Mouse (Mus musculus) activated CD4-positive, CD25-positive, alpha-beta regulatory T cell (primary cell): ENCODE data around the gene Camsap1. TPM values are rescaled to one million over a fixed set of nuclear protein-coding genes. Genes with fewer than 3 reads are reported as not detected.

Experiments
- polyA plus RNA-seq, 2 experiments: library from polyadenylated mRNA; unstranded; fragments of 100-300 nt; shearing (Covaris generic); gene quantifications; one replicate each; pipeline ENCODE4 v1.2.1; 2017

Camsap1 gene
- polyA plus RNA-seq = 10 to 100 TPM; 11.3 to 26.3 TPM

DNA sequence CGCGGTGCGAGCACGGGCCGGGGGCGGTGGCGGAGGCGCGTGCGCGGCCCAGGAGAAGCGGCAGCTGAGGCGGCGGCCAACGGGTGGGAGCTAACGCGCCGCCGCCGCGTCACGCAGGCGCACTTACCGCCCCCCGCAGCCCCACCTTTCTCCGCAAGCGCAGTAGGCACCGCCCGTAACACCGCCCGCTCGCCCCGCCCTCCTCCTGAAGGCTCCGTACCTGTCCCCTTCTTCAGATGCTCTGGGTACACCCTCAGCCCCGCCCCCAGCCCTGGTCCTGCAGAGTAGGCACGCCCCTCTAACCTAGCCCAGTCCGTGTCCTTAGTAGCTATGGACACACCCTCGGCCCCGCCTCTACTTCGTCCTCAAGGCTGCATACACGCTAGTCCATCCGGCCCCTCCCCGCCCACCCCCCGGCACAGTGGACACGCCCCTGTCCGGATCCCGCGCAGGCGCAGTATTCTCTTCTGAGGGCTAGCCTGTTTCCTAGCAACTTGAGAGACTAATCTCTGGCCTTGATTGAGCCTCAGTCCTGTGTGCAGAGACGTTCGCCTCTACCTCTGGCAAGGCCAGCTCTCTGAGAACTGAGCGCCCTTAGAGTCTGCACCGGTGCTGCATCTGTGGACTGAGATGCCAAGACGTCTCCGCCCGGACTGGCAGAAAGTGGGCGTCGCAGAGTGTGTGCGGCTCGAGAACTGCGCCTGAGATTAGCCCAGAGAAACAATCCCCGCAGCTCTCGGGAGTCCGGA lies at the start of gene Camsap1:
Camsap1 (minus strand) TSS at position 124 of the 749 bp plus-strand sequence.

DNA sequence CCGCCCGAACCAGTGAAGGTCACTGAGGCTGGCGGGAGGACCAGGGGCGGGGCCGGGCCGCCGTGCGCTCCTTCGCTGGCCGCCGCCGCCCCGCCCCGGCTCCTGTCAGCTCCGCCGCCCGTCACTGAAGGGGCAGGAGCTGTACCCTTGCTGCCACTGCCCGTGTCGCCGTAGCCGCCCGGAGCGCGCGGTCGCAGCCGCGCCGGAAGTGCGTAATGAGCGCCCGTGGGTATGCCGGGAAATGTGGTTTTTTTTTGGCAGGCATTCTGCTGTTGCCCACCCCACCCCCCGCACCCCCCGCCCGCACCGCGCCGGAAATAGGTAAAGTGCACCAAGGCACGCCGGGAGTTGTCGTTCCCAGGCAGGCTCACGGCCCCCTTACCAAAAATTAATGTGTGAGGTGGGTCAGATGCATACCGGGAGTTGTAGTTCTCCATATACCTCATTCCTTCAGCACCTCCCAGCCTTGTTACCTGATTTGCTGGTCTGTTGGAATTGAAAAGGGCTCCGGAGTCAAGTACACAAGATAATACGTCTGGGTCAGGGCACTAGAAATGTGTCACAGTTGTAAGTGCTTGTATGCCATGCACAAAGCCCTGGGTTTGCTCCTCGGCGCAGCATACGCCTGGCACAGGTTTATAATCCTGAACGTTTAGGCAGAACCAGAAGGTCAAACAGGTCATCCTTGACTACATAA lies 38.6 kb upstream of the Camsap1 start, which contains the start of gene Ubac1:
Ubac1 (minus strand) TSS at position 187 of the 697 bp plus-strand sequence.

Other genes with a start within 250 kb of the Camsap1 start
- gene Obp2b, start 246.3 kb downstream of the Camsap1 start, polyA plus RNA-seq = not detected
- gene Lcn3, start 217.7 kb downstream of the Camsap1 start, polyA plus RNA-seq = under 1 TPM in 1 of 2 experiments, not detected in 1; 0.34 TPM
- gene Lcn11, start 206.3 kb downstream of the Camsap1 start, polyA plus RNA-seq = not detected
- not detected for gene Gm13539, start 201.0 kb downstream of the Camsap1 start, polyA plus RNA-seq
- gene Glt6d1, start 167.4 kb downstream of the Camsap1 start, polyA plus RNA-seq = under 1 TPM in 1 of 2 experiments, not detected in 1; 0.42 TPM
- gene Lcn9, start 160.1 kb downstream of the Camsap1 start, polyA plus RNA-seq = not detected
- not detected for gene Sohlh1, start 136.0 kb downstream of the Camsap1 start, polyA plus RNA-seq
- under 1 TPM in 1 of 2 experiments, not detected in 1; 0.20 TPM for gene Kcnt1, start 119.5 kb downstream of the Camsap1 start, polyA plus RNA-seq
- 10 to 100 TPM; 70.9 to 86.1 TPM for gene Ubac1, start 38.5 kb upstream of the Camsap1 start, polyA plus RNA-seq
- gene Nacc2, start 139.9 kb upstream of the Camsap1 start, polyA plus RNA-seq = 1 to 10 TPM; 1.1 to 3.2 TPM
- not detected for gene Lhx3, start 225.0 kb upstream of the Camsap1 start, polyA plus RNA-seq